Mouse (Mus musculus): ENCODE measurements around the gene Nphp4. TPM values are rescaled to one million over a fixed set of nuclear protein-coding genes. Genes with fewer than 3 reads are reported as not detected.

The Nphp4 gene
- polyA plus RNA-seq (2015; fragmentation: Nextera tagmentation; extraction: Ambion mirVana) = 5.7 and 6.4 TPM in 2 replicates

GRCm38 (mm10) chr4:152476427-152477023, at the start of gene Nphp4:
TSS of gene Nphp4 (plus strand) at chr4:152476706.
- H3K27ac ChIP-seq (ENCODE audit: low read length) = peak within 1 kb of the TSS; percentile 93
- no peaks in the 10 kb centered on the region for H3K27me3 ChIP-seq (ENCODE audit: control insufficient read depth, insufficient read depth, low read depth, low read length)
- peak within 1 kb of the TSS; percentile 95 for H3K9ac ChIP-seq (ENCODE audit: low read depth, low read length)
- H3K4me2 ChIP-seq (ENCODE audit: low read length) = peak within 1 kb of the TSS; percentile 90
- peak; percentile 1; the same call in 1 of the 2 replicates for ATAC-seq
- peaks cover 19% of the 10 kb centered on the region for H3K4me1 ChIP-seq (ENCODE audit: control insufficient read depth, insufficient read depth, low read length)
- 2% methylated on average over 18 of the region's 18 CpGs for WGBS
- H3K9me3 ChIP-seq (replicated peaks; ENCODE audit: control insufficient read depth, low read length, poor library complexity, severe bottlenecking) = no peaks in the 10 kb centered on the region
- H3K4me3 ChIP-seq (ENCODE audit: low read depth, low read length) = peak within 1 kb of the TSS; percentile 75
- no peaks in the 10 kb centered on the region; the same call in 1 of the 2 replicates for H3K36me3 ChIP-seq (ENCODE audit: control insufficient read depth, insufficient read depth, low read length)

GRCm38 (mm10) chr4:152428259-152428658, 48.2 kb upstream of the Nphp4 start:
- H3K9ac ChIP-seq (ENCODE audit: low read depth, low read length) = 0 out of 2 replicates have a peak overlapping the region, but pooled peaks have one; percentile 10
- H3K36me3 ChIP-seq (ENCODE audit: control insufficient read depth, insufficient read depth, low read length) = no peaks in the 10 kb centered on the region
- no peak overlapping the region for H3K4me3 ChIP-seq (ENCODE audit: low read depth, low read length)
- 52% methylated on average over 8 of the region's 8 CpGs for WGBS
- no peak overlapping the region for H3K27ac ChIP-seq (ENCODE audit: low read length)
- peaks cover 4% of the 10 kb centered on the region; the same call in 1 of the 2 replicates for H3K9me3 ChIP-seq (replicated peaks; ENCODE audit: control insufficient read depth, low read length, poor library complexity, severe bottlenecking)
- no peaks in the 10 kb centered on the region for H3K27me3 ChIP-seq (ENCODE audit: control insufficient read depth, insufficient read depth, low read depth, low read length)
- no peaks in the 10 kb centered on the region for H3K4me1 ChIP-seq (ENCODE audit: control insufficient read depth, insufficient read depth, low read length)
- no peak overlapping the region for H3K4me2 ChIP-seq (ENCODE audit: low read length)
- no peak for ATAC-seq

GRCm38 (mm10) chr4:152432308-152432707, 44.2 kb upstream of the Nphp4 start:
- Histone ChIP-seq H3K9ac (ENCODE audit: low read depth, low read length) (no peak overlapping the region), H3K27ac (ENCODE audit: low read length) (no peak overlapping the region), H3K36me3 (ENCODE audit: control insufficient read depth, insufficient read depth, low read length) (no peaks in the 10 kb centered on the region), H3K4me1 (ENCODE audit: control insufficient read depth, insufficient read depth, low read length) (peaks cover 9% of the 10 kb centered on the region), H3K4me2 (ENCODE audit: low read length) (no peak overlapping the region), H3K27me3 (ENCODE audit: control insufficient read depth, insufficient read depth, low read depth, low read length) (no peaks in the 10 kb centered on the region), H3K4me3 (ENCODE audit: low read depth, low read length) (no peak overlapping the region), H3K9me3 (replicated peaks; ENCODE audit: control insufficient read depth, low read length, poor library complexity, severe bottlenecking) (no peaks in the 10 kb centered on the region)
- no peak for ATAC-seq
- WGBS = 56% methylated on average over 5 of the region's 5 CpGs

GRCm38 (mm10) chr4:152434836-152435235, 41.7 kb upstream of the Nphp4 start:
- H3K4me3 ChIP-seq (ENCODE audit: low read depth, low read length) = peak overlapping the region; percentile 18; the same call in 1 of the 2 replicates
- no peaks in the 10 kb centered on the region for H3K27me3 ChIP-seq (ENCODE audit: control insufficient read depth, insufficient read depth, low read depth, low read length)
- peak overlapping the region; percentile 58 for H3K4me2 ChIP-seq (ENCODE audit: low read length)
- H3K9ac ChIP-seq (ENCODE audit: low read depth, low read length) = peak overlapping the region; percentile 54; the same call in 1 of the 2 replicates
- H3K4me1 ChIP-seq (ENCODE audit: control insufficient read depth, insufficient read depth, low read length) = peaks cover 9% of the 10 kb centered on the region
- 0% methylated on average over 9 of the region's 9 CpGs for WGBS
- ATAC-seq = peak; percentile 93
- no peak overlapping the region for H3K27ac ChIP-seq (ENCODE audit: low read length)
- H3K9me3 ChIP-seq (replicated peaks; ENCODE audit: control insufficient read depth, low read length, poor library complexity, severe bottlenecking) = no peaks in the 10 kb centered on the region
- H3K36me3 ChIP-seq (ENCODE audit: control insufficient read depth, insufficient read depth, low read length) = no peaks in the 10 kb centered on the region

- Histone ChIP-seq H3K9me3 (replicated peaks; ENCODE audit: control insufficient read depth, low read length, poor library complexity, severe bottlenecking) (no peaks in the 10 kb centered on the region), H3K27ac (ENCODE audit: low read length) (no peak overlapping the region), H3K27me3 (ENCODE audit: control insufficient read depth, insufficient read depth, low read depth, low read length) (no peaks in the 10 kb centered on the region), H3K4me2 (ENCODE audit: low read length) (peak overlapping the region; percentile 58), H3K4me1 (ENCODE audit: control insufficient read depth, insufficient read depth, low read length) (peaks cover 9% of the 10 kb centered on the region), H3K4me3 (ENCODE audit: low read depth, low read length) (peak overlapping the region; percentile 18; the same call in 1 of the 2 replicates), H3K36me3 (ENCODE audit: control insufficient read depth, insufficient read depth, low read length) (no peaks in the 10 kb centered on the region), H3K9ac (ENCODE audit: low read depth, low read length) (peak overlapping the region; percentile 54; the same call in 1 of the 2 replicates)
- 9% methylated on average over 10 of the region's 10 CpGs for WGBS
- ATAC-seq = peak; percentile 79
Measured at GRCm38 (mm10) chr4:152435255-152435654, 41.3 kb upstream of the Nphp4 start.

- H3K4me1 ChIP-seq (ENCODE audit: control insufficient read depth, insufficient read depth, low read length) = no peaks in the 10 kb centered on the region
- H3K27me3 ChIP-seq (ENCODE audit: control insufficient read depth, insufficient read depth, low read depth, low read length) = no peaks in the 10 kb centered on the region
- H3K27ac ChIP-seq (ENCODE audit: low read length) = no peak overlapping the region
- no peaks in the 10 kb centered on the region for H3K9me3 ChIP-seq (replicated peaks; ENCODE audit: control insufficient read depth, low read length, poor library complexity, severe bottlenecking)
- ATAC-seq = no peak
- no peak overlapping the region for H3K9ac ChIP-seq (ENCODE audit: low read depth, low read length)
- H3K4me2 ChIP-seq (ENCODE audit: low read length) = no peak overlapping the region
- no peak overlapping the region for H3K4me3 ChIP-seq (ENCODE audit: low read depth, low read length)
- H3K36me3 ChIP-seq (ENCODE audit: control insufficient read depth, insufficient read depth, low read length) = no peaks in the 10 kb centered on the region
- WGBS = 71% methylated on average over 9 of the region's 9 CpGs
Measured at GRCm38 (mm10) chr4:152440882-152441281, 35.6 kb upstream of the Nphp4 start.

- ATAC-seq = no peak
- Histone ChIP-seq H3K9ac (ENCODE audit: low read depth, low read length) (no peak overlapping the region), H3K36me3 (ENCODE audit: control insufficient read depth, insufficient read depth, low read length) (no peaks in the 10 kb centered on the region), H3K4me1 (ENCODE audit: control insufficient read depth, insufficient read depth, low read length) (no peaks in the 10 kb centered on the region), H3K4me3 (ENCODE audit: low read depth, low read length) (no peak overlapping the region), H3K27ac (ENCODE audit: low read length) (no peak overlapping the region), H3K27me3 (ENCODE audit: control insufficient read depth, insufficient read depth, low read depth, low read length) (no peaks in the 10 kb centered on the region), H3K4me2 (ENCODE audit: low read length) (no peak overlapping the region), H3K9me3 (replicated peaks; ENCODE audit: control insufficient read depth, low read length, poor library complexity, severe bottlenecking) (no peaks in the 10 kb centered on the region)
- WGBS = 42% methylated on average over 9 of the region's 9 CpGs
Measured at GRCm38 (mm10) chr4:152441536-152441935, 35.0 kb upstream of the Nphp4 start.

GRCm38 (mm10) chr4:152446178-152446577, 30.3 kb upstream of the Nphp4 start:
- 92% methylated on average over 10 of the region's 10 CpGs for WGBS
- Histone ChIP-seq H3K9ac (ENCODE audit: low read depth, low read length) (no peak overlapping the region), H3K27ac (ENCODE audit: low read length) (no peak overlapping the region), H3K9me3 (replicated peaks; ENCODE audit: control insufficient read depth, low read length, poor library complexity, severe bottlenecking) (no peaks in the 10 kb centered on the region), H3K4me1 (ENCODE audit: control insufficient read depth, insufficient read depth, low read length) (no peaks in the 10 kb centered on the region), H3K27me3 (ENCODE audit: control insufficient read depth, insufficient read depth, low read depth, low read length) (no peaks in the 10 kb centered on the region), H3K4me3 (ENCODE audit: low read depth, low read length) (no peak overlapping the region), H3K4me2 (ENCODE audit: low read length) (no peak overlapping the region), H3K36me3 (ENCODE audit: control insufficient read depth, insufficient read depth, low read length) (no peaks in the 10 kb centered on the region)
- ATAC-seq = no peak

- H3K4me1 ChIP-seq (ENCODE audit: control insufficient read depth, insufficient read depth, low read length) = no peaks in the 10 kb centered on the region
- no peak overlapping the region for H3K27ac ChIP-seq (ENCODE audit: low read length)
- H3K4me2 ChIP-seq (ENCODE audit: low read length) = no peak overlapping the region
- H3K4me3 ChIP-seq (ENCODE audit: low read depth, low read length) = no peak overlapping the region
- no peak overlapping the region for H3K9ac ChIP-seq (ENCODE audit: low read depth, low read length)
- H3K36me3 ChIP-seq (ENCODE audit: control insufficient read depth, insufficient read depth, low read length) = no peaks in the 10 kb centered on the region
- no peak for ATAC-seq
- H3K9me3 ChIP-seq (replicated peaks; ENCODE audit: control insufficient read depth, low read length, poor library complexity, severe bottlenecking) = no peaks in the 10 kb centered on the region
- 80% methylated on average over 22 of the region's 22 CpGs for WGBS
- no peaks in the 10 kb centered on the region for H3K27me3 ChIP-seq (ENCODE audit: control insufficient read depth, insufficient read depth, low read depth, low read length)
Measured at GRCm38 (mm10) chr4:152447731-152448665, 28.5 kb upstream of the Nphp4 start.

All from midbrain, embryonic 16.5 days (tissue).